Mouse (Mus musculus) midbrain, embryonic 10.5 days (tissue): ENCODE measurements around the gene Dph1. TPM values are rescaled to one million over a fixed set of nuclear protein-coding genes. Genes with fewer than 3 reads are reported as not detected.
A peak's percentile ranks its signal among the peaks of the same experiment; 100 is the strongest.

Experiments used
- DNase-seq: peaks from one replicate; pipeline ENCODE4 v3.0.0-alpha.2; 2017; ENCODE audit warnings: low spot score
- H3K27ac ChIP-seq: fragments of 300-500 bp; sonication (generic); replicated peaks from 2 replicates; pipeline ENCODE4 v1.5.1; 2016; ENCODE audit warnings: mild to moderate bottlenecking
- H3K27me3 ChIP-seq: fragments of 300-500 bp; sonication (generic); 2 replicates; pipeline ENCODE4 v1.6.1; 2016; ENCODE audit warnings: low read depth, mild to moderate bottlenecking; ENCODE audit not compliant: poor library complexity, severe bottlenecking
- H3K36me3 ChIP-seq: fragments of 300-500 bp; sonication (generic); 2 replicates; pipeline ENCODE4 v1.6.1; 2016; ENCODE audit warnings: mild to moderate bottlenecking, moderate library complexity
- H3K4me1 ChIP-seq: fragments of 300-500 bp; sonication (generic); 2 replicates; pipeline ENCODE4 v1.6.1; 2016
- H3K4me3 ChIP-seq: fragments of 300-500 bp; sonication (generic); 2 replicates; pipeline ENCODE4 v1.5.1; 2016; ENCODE audit warnings: mild to moderate bottlenecking, moderate library complexity
- H3K9me3 ChIP-seq: fragments of 300-500 bp; sonication (generic); replicated peaks from 2 replicates; pipeline ENCODE4 v1.6.1; 2016; ENCODE audit warnings: mild to moderate bottlenecking
- WGBS: fragments of 180-500 bp; shearing (Covaris S2); methylation state at CpG from one replicate; pipeline ENCODE4 v1.1.7; 2016; 5-methylcytosine and 5-hydroxymethylcytosine counted together
- microRNA counts: library from miRNA; unstranded; fragments of <30 nt; microRNA quantifications from one replicate; lab custom pipeline; 2017
- microRNA-seq: library from miRNA; unstranded; fragments of <30 nt; microRNA quantifications from one replicate; pipeline ENCODE4, GENCODE M21; 2017
- polyA plus RNA-seq: library from polyadenylated mRNA; unstranded; fragments of >200 nt; fragmentation: Nextera tagmentation; extraction: Ambion mirVana; gene quantifications from 2 replicates; pipeline ENCODE4 v1.2.1, GENCODE M21; 2016

Gene Dph1
- polyA plus RNA-seq, 1 experiment from 2014 or later: 27.3 TPM

DNA sequence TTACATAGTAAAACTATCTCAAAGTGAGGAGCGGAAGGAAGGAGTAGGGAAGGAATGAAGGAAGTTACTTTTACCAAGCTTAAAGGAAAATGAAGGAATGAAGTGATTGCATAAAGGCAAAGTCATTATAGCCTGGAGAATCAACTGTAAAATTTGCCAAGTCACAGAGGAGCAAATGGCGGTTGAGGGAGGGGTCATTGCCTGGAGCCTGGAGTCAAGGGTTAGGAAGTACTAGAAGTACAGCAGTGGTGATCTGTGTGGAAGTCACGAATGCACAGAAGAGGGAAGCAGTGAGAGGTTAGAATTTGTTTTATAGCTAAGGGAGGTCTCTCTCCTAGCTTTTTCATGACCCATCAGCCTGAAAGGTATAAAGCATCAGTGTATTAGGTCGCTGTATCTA lies 59.7 kb downstream of the Dph1 start:
- H3K36me3 ChIP-seq: no peaks in the 10 kb centered on the region
- H3K4me1 ChIP-seq: 0 out of 2 replicates have a peak, but pooled peaks cover 3% of the 10 kb centered on the region
- no peaks in the 10 kb centered on the region for H3K27me3 ChIP-seq
- no peaks in the 10 kb centered on the region for H3K9me3 ChIP-seq
- H3K4me3 ChIP-seq: no peak overlapping the region
- 91% methylated on average over 4 of the region's 4 CpGs for WGBS
- H3K27ac ChIP-seq: no peak overlapping the region
- DNase-seq: no peak

DNA sequence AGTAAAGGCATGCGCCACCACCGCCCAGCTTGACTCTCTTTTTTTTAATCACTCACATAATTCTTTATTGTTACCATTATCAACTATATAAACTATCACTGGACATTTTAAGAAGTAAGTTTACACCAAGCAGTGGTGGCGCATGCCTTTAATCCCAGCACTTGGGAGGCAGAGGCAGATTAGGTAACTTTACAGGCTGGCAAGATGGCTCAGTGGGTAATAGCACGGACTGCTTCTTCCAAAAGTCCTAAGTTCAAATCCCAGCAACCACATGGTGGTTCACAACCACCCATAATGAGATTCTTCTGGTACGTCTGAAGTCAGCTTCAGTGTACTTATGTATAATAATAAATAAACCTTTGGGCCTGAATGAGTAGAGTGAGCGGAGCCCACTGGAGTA lies 61.6 kb downstream of the Dph1 start:
- Histone ChIP-seq H3K4me3 (no peak overlapping the region), H3K27ac (no peak overlapping the region), H3K27me3 (no peaks in the 10 kb centered on the region), H3K9me3 (no peaks in the 10 kb centered on the region), H3K36me3 (no peaks in the 10 kb centered on the region), H3K4me1 (0 out of 2 replicates have a peak, but pooled peaks cover 3% of the 10 kb centered on the region)
- 95% methylated on average over 6 of the region's 6 CpGs for WGBS
- DNase-seq: no peak

MicroRNA genes within 50 kb of the gene (microRNA counts, 519-probe panel; counts per million panel counts)
- microRNA mmu-miR-132 (lab: Ali Mortazavi, UCI): 3,625 counts per million, percentile 15 among the panel's probes with 10 or more counts
- microRNA mmu-miR-212 (lab: Ali Mortazavi, UCI): not detected

Small RNA genes within 50 kb of the gene (microRNA-seq; reads per million reads assigned to microRNA genes)
- 96.6 reads per million, percentile 50 among the genes with 10 or more reads in this experiment for gene Mir132
- 15.0 reads per million, percentile 28 among the genes with 10 or more reads in this experiment for gene Mir212

Other genes starting within 250 kb of the Dph1 start
- gene Hic1, start 21.7 kb downstream of the Dph1 start, polyA plus RNA-seq: 0.32 and 0.57 TPM in 2 replicates
- 33.5 and 37.6 TPM in 2 replicates for gene Ovca2, start 12.4 kb downstream of the Dph1 start, polyA plus RNA-seq
- 2.3 and 3.0 TPM in 2 replicates for gene Rtn4rl1, start 2.5 kb upstream of the Dph1 start, polyA plus RNA-seq
- 179 and 197 TPM in 2 replicates for gene Rpa1, start 157.1 kb upstream of the Dph1 start, polyA plus RNA-seq
- 17.5 and 19.5 TPM in 2 replicates for gene Smyd4, start 157.2 kb upstream of the Dph1 start, polyA plus RNA-seq
- gene Serpinf1, start 231.5 kb upstream of the Dph1 start, polyA plus RNA-seq: 69.6 and 70.2 TPM in 2 replicates
- not detected in 2 replicates for gene Serpinf2, start 248.3 kb upstream of the Dph1 start, polyA plus RNA-seq